Mouse (Mus musculus) WW6 (cell line): ENCODE data around the gene Mctp2.
A peak's percentile ranks its signal among the peaks of the same experiment; 100 is the strongest.

ENCODE experiments used
- DNase-seq: peaks from one replicate; pipeline ENCODE4 v3.0.0-alpha.2; 2013; ENCODE audit warnings: low read depth, low spot score

Gene Mctp2

GRCm38 (mm10) chr7:72306382-72306841 lies at the start of gene Mctp2:
Gene Mctp2 (minus strand): TSS chr7:72306608.
- peak; percentile 57 for DNase-seq

- no peak for DNase-seq
These were observed 39.5 kb upstream of the Mctp2 start for GRCm38 (mm10) chr7:72345901-72346300.

- no peak for DNase-seq
These were observed 37.3 kb upstream of the Mctp2 start for GRCm38 (mm10) chr7:72343751-72344150.

GRCm38 (mm10) chr7:72342822-72343221 lies 36.4 kb upstream of the Mctp2 start:
- no peak for DNase-seq

GRCm38 (mm10) chr7:72325961-72326360 lies 19.6 kb upstream of the Mctp2 start:
- peak; percentile 24 for DNase-seq

- no peak for DNase-seq
These were observed 14.5 kb upstream of the Mctp2 start for GRCm38 (mm10) chr7:72320906-72321305.

GRCm38 (mm10) chr7:72320441-72320840 lies 14.0 kb upstream of the Mctp2 start:
- no peak for DNase-seq

- DNase-seq: no peak
These were observed 8.1 kb upstream of the Mctp2 start for GRCm38 (mm10) chr7:72314395-72315060.

- DNase-seq: no peak
These were observed 7.5 kb upstream of the Mctp2 start for GRCm38 (mm10) chr7:72313908-72314307.

- DNase-seq: no peak
These were observed 5.2 kb upstream of the Mctp2 start for GRCm38 (mm10) chr7:72311582-72311981.

- no peak for DNase-seq
These were observed 1.7 kb upstream of the Mctp2 start for GRCm38 (mm10) chr7:72308078-72308477.

- no peak for DNase-seq
These were observed 439 bp upstream of the Mctp2 start for GRCm38 (mm10) chr7:72306847-72307246.

- no peak for DNase-seq
These were observed 437 bp downstream of the Mctp2 start for GRCm38 (mm10) chr7:72305971-72306370.

GRCm38 (mm10) chr7:72301667-72302066 lies 4.7 kb downstream of the Mctp2 start:
- no peak for DNase-seq

- DNase-seq: no peak
These were observed 6.7 kb downstream of the Mctp2 start for GRCm38 (mm10) chr7:72299726-72300125.

- DNase-seq: no peak
These were observed 9.4 kb downstream of the Mctp2 start for GRCm38 (mm10) chr7:72297013-72297412.

GRCm38 (mm10) chr7:72296171-72296570 lies 10.2 kb downstream of the Mctp2 start:
- DNase-seq: no peak

GRCm38 (mm10) chr7:72294886-72295285 lies 11.5 kb downstream of the Mctp2 start:
- no peak for DNase-seq

GRCm38 (mm10) chr7:72293784-72294538 lies 12.4 kb downstream of the Mctp2 start:
- DNase-seq: no peak

- DNase-seq: no peak
These were observed 14.0 kb downstream of the Mctp2 start for GRCm38 (mm10) chr7:72292232-72292913.

- no peak for DNase-seq
These were observed 25.7 kb downstream of the Mctp2 start for GRCm38 (mm10) chr7:72280721-72281120.

GRCm38 (mm10) chr7:72278412-72278811 lies 28.0 kb downstream of the Mctp2 start:
- DNase-seq: no peak
